Mouse (Mus musculus) spleen, adult 2 months (tissue): Measurements from ENCODE around the gene Sh2d3c.

Experiments
- CTCF ChIP-seq: fragments of 200-500 bp; IDR thresholded peaks from 2 replicates; pipeline ENCODE4 v1.5.1; 2011; ENCODE audit warnings: mild to moderate bottlenecking, inconsistent platforms; ENCODE audit not compliant: insufficient read depth, insufficient read length, insufficient replicate concordance; ENCODE audit errors: extremely low read depth
- POLR2A ChIP-seq: fragments of 200-500 bp; IDR thresholded peaks from 2 replicates; pipeline ENCODE4 v1.6.1; 2011; ENCODE audit warnings: low read depth, low read length, inconsistent platforms

- TF ChIP-seq CTCF (no peak), POLR2A (no peak)
These were observed 47.9 kb downstream of the Sh2d3c start for GRCm38 (mm10) chr2:32768661-32769285.
